Mouse (Mus musculus) right cerebral cortex, postnatal 4 days (tissue): ENCODE measurements around the gene RPS10-NUDT3.

ENCODE experiments used
- DNase-seq: peaks from one replicate; pipeline ENCODE4 v3.0.0-alpha.2; 2022

Gene RPS10-NUDT3

GRCm38 (mm10) chr17:27634871-27635574, at the start of gene RPS10-NUDT3:
Gene RPS10-NUDT3, minus strand, starts transcription at chr17:27635222.
- DNase-seq: peak; percentile 86

- DNase-seq: peak; percentile 59
These were observed 44.1 kb upstream of the RPS10-NUDT3 start for GRCm38 (mm10) chr17:27678924-27679813.

GRCm38 (mm10) chr17:27677756-27678155, 42.7 kb upstream of the RPS10-NUDT3 start:
- DNase-seq: no peak

- no peak for DNase-seq
These were observed 41.2 kb upstream of the RPS10-NUDT3 start for GRCm38 (mm10) chr17:27676270-27676669.

- no peak for DNase-seq
These were observed 40.4 kb upstream of the RPS10-NUDT3 start for GRCm38 (mm10) chr17:27675453-27675852.

GRCm38 (mm10) chr17:27673945-27674344, 38.9 kb upstream of the RPS10-NUDT3 start:
- no peak for DNase-seq

- no peak for DNase-seq
These were observed 36.7 kb upstream of the RPS10-NUDT3 start for GRCm38 (mm10) chr17:27671720-27672119.

GRCm38 (mm10) chr17:27658767-27659166, 23.7 kb upstream of the RPS10-NUDT3 start:
- no peak for DNase-seq

GRCm38 (mm10) chr17:27657123-27657522, 22.1 kb upstream of the RPS10-NUDT3 start:
- DNase-seq: no peak

GRCm38 (mm10) chr17:27656414-27656813, 21.4 kb upstream of the RPS10-NUDT3 start:
- no peak for DNase-seq

- DNase-seq: peak; percentile 74
These were observed 21.0 kb upstream of the RPS10-NUDT3 start for GRCm38 (mm10) chr17:27656011-27656399.

- peak; percentile 74 for DNase-seq
These were observed 20.3 kb upstream of the RPS10-NUDT3 start, which contains the start of gene Pacsin1 for GRCm38 (mm10) chr17:27655089-27656010. Gene Pacsin1, plus strand, starts transcription at chr17:27655509.

- no peak for DNase-seq
These were observed 18.4 kb upstream of the RPS10-NUDT3 start for GRCm38 (mm10) chr17:27653253-27653959.

- DNase-seq: no peak
These were observed 17.2 kb upstream of the RPS10-NUDT3 start for GRCm38 (mm10) chr17:27652046-27652790.

- DNase-seq: no peak
These were observed 15.6 kb upstream of the RPS10-NUDT3 start for GRCm38 (mm10) chr17:27650586-27650985.

GRCm38 (mm10) chr17:27650160-27650559, 15.1 kb upstream of the RPS10-NUDT3 start:
- DNase-seq: no peak

GRCm38 (mm10) chr17:27645807-27646206, 10.8 kb upstream of the RPS10-NUDT3 start:
- DNase-seq: no peak

GRCm38 (mm10) chr17:27644572-27644971, 9.6 kb upstream of the RPS10-NUDT3 start:
- no peak for DNase-seq

GRCm38 (mm10) chr17:27643756-27644155, 8.7 kb upstream of the RPS10-NUDT3 start:
- no peak for DNase-seq

- DNase-seq: peak; percentile 55
These were observed 8.1 kb upstream of the RPS10-NUDT3 start for GRCm38 (mm10) chr17:27643101-27643500.

- DNase-seq: peak; percentile 77
These were observed 7.6 kb upstream of the RPS10-NUDT3 start for GRCm38 (mm10) chr17:27642491-27643062.
